Mouse (Mus musculus): ENCODE data around the gene 4430402I18Rik. TPM values are rescaled to one million over a fixed set of nuclear protein-coding genes. Genes with fewer than 3 reads are reported as not detected.

The 4430402I18Rik gene
- polyA plus RNA-seq, 1 experiment = 0.72 TPM

DNA sequence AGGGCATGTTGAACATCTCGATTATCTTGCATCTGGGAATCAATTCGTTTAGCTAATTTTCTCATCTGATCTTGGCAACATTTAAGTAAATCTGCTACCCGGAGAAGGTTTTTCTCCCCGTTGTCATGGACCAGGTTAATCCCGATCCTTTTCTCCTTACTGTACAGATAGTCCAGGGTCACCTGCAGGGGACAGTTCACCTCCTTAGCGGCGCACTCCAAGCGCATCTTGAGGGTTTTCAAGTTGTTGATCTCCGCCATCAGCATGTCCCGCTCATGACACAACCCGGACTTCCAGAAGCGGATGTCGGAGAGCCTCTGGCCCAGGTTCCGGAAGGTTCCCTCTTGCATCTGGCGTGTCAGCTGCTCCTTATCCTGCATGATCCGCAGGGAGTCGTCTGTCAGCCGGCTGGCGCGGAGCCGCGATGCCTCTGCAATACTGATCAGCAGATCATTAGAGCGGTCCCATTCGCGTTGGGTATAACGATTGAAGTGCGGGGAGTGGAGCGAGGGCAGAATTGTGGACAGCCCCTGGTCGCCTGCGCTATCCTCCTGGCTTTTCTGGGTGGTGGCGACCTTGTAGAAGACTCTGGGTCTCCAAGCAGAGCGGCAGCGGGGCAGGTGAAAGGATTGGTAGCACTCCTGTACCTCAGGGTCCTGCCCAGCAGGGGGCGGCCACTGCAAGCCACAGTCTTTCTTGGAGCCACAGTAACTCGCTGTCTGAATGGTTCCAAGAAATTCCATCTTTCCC, 7.4 kb upstream of the 4430402I18Rik start:
- peak; percentile 85 for TF ChIP-seq CTCF (IDR thresholded peaks at IDR 0.05; ENCODE audit: low read depth, low read length)
- TF ChIP-seq POLR2A (IDR thresholded peaks at IDR 0.05; ENCODE audit: insufficient read depth, low read length) = no peak
- Histone ChIP-seq H3K9ac (ENCODE audit: low read depth, poor library complexity, severe bottlenecking) (no peak overlapping the region), H3K27ac (ENCODE audit: insufficient read depth, low read length) (no peak overlapping the region)

DNA sequence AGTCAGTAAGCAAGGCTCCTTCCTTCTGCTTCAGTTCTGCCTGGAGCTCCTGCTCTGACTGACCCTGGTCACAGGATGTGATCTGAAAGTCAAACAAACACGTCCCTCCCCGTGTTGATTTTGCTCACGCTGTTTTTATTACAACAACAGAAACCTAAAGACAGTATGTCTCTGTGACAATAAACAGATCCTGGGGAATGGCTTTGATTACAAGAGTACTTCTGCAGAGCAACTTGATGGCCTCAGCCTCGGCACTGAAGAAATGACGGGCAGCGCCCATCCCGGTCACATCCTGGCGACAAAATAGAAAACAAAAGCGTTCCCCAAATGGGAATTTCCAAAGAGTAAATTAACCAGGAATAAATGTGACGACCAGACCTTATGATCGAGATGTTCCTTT, 2.7 kb upstream of the 4430402I18Rik start:
- Histone ChIP-seq H3K27ac (ENCODE audit: insufficient read depth, low read length) (no peak overlapping the region), H3K4me3 (ENCODE audit: low read depth, low read length) (no peak overlapping the region), H3K4me1 (ENCODE audit: control insufficient read depth, insufficient read depth, low read length) (no peaks in the 10 kb centered on the region), H3K27me3 (ENCODE audit: control insufficient read depth, insufficient read depth, low read length, poor library complexity, severe bottlenecking) (peaks cover 2% of the 10 kb centered on the region), H3K9ac (ENCODE audit: low read depth, poor library complexity, severe bottlenecking) (no peak overlapping the region), H3K36me3 (ENCODE audit: control insufficient read depth, insufficient read depth, low read length, poor library complexity, severe bottlenecking) (no peaks in the 10 kb centered on the region), H3K9me3 (replicated peaks; ENCODE audit: control insufficient read depth, insufficient read depth, low read length, poor library complexity, severe bottlenecking) (no peaks in the 10 kb centered on the region)
- no peak for TF ChIP-seq POLR2A (IDR thresholded peaks at IDR 0.05; ENCODE audit: insufficient read depth, low read length)
- TF ChIP-seq EP300 (IDR thresholded peaks at IDR 0.05; ENCODE audit: insufficient read depth, low read depth, low read length) = no peak

More for the DNA sequence above, 7.4 kb upstream of the 4430402I18Rik start:
- H3K27me3 ChIP-seq (ENCODE audit: control insufficient read depth, insufficient read depth, low read length, poor library complexity, severe bottlenecking) = peaks cover 2% of the 10 kb centered on the region; the same call in 1 of the 2 replicates
- H3K36me3 ChIP-seq (ENCODE audit: control insufficient read depth, insufficient read depth, low read length, poor library complexity, severe bottlenecking) = no peaks in the 10 kb centered on the region
- peak overlapping the region; percentile 72 for H3K4me3 ChIP-seq (ENCODE audit: low read depth, low read length)
- no peaks in the 10 kb centered on the region for H3K9me3 ChIP-seq (replicated peaks; ENCODE audit: control insufficient read depth, insufficient read depth, low read length, poor library complexity, severe bottlenecking)
- H3K4me1 ChIP-seq (ENCODE audit: control insufficient read depth, insufficient read depth, low read length) = no peaks in the 10 kb centered on the region

DNA sequence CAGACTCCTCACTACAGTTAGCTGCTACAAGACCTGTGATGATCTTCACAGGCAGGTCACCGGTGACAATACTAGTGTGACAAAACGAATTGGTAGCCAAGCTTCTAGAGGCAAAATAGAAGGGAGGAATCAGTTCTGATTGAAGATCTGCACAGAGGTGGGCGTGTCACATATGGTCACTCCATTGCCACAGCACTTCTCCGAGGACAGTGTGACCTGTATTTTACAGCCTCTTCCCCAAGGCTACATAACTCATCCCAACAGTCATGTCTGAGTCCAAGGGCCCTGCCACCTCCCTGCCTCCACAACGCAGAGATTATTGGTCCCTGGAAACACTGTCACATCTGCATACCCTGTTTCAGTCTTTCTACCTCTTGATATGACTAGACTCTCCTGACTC, 1.6 kb upstream of the 4430402I18Rik start:
- Histone ChIP-seq H3K4me1 (ENCODE audit: control insufficient read depth, insufficient read depth, low read length) (no peaks in the 10 kb centered on the region), H3K9ac (ENCODE audit: low read depth, poor library complexity, severe bottlenecking) (no peak overlapping the region), H3K36me3 (ENCODE audit: control insufficient read depth, insufficient read depth, low read length, poor library complexity, severe bottlenecking) (no peaks in the 10 kb centered on the region), H3K9me3 (replicated peaks; ENCODE audit: control insufficient read depth, insufficient read depth, low read length, poor library complexity, severe bottlenecking) (no peaks in the 10 kb centered on the region), H3K27ac (ENCODE audit: insufficient read depth, low read length) (no peak overlapping the region), H3K27me3 (ENCODE audit: control insufficient read depth, insufficient read depth, low read length, poor library complexity, severe bottlenecking) (peaks cover 2% of the 10 kb centered on the region), H3K4me3 (ENCODE audit: low read depth, low read length) (no peak overlapping the region)
- TF ChIP-seq POLR2A (IDR thresholded peaks at IDR 0.05; ENCODE audit: insufficient read depth, low read length) (no peak), EP300 (IDR thresholded peaks at IDR 0.05; ENCODE audit: insufficient read depth, low read depth, low read length) (no peak), CTCF (IDR thresholded peaks at IDR 0.05; ENCODE audit: low read depth, low read length) (no peak)

DNA sequence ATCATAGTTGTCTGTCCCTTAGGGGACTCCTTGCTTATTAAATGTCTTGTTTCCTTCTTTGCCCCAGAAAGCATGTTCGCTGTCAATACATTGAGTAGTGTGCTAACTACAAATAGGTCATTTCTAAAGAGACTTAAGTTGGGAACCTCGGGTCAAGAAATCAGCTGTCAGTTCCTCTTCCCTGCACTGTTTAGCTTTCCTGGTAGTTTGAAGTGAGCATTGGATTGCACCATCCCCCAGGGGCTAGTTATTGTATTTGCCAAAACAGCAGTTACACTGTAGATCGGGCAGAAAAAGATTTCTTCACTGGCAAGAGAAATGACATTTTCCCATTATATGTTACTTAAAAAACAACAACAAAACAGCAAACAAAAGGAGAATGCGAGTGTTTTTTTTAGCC, 578 bp upstream of the 4430402I18Rik start:
- H3K27ac ChIP-seq (ENCODE audit: insufficient read depth, low read length) = no peak overlapping the region
- no peaks in the 10 kb centered on the region for H3K36me3 ChIP-seq (ENCODE audit: control insufficient read depth, insufficient read depth, low read length, poor library complexity, severe bottlenecking)
- TF ChIP-seq POLR2A (IDR thresholded peaks at IDR 0.05; ENCODE audit: insufficient read depth, low read length) (no peak), CTCF (IDR thresholded peaks at IDR 0.05; ENCODE audit: low read depth, low read length) (no peak), EP300 (IDR thresholded peaks at IDR 0.05; ENCODE audit: insufficient read depth, low read depth, low read length) (no peak)
- H3K4me1 ChIP-seq (ENCODE audit: control insufficient read depth, insufficient read depth, low read length) = no peaks in the 10 kb centered on the region
- no peaks in the 10 kb centered on the region; the same call in 1 of the 2 replicates for H3K27me3 ChIP-seq (ENCODE audit: control insufficient read depth, insufficient read depth, low read length, poor library complexity, severe bottlenecking)
- H3K9me3 ChIP-seq (replicated peaks; ENCODE audit: control insufficient read depth, insufficient read depth, low read length, poor library complexity, severe bottlenecking) = no peaks in the 10 kb centered on the region
- H3K9ac ChIP-seq (ENCODE audit: low read depth, poor library complexity, severe bottlenecking) = no peak overlapping the region
- no peak overlapping the region for H3K4me3 ChIP-seq (ENCODE audit: low read depth, low read length)

DNA sequence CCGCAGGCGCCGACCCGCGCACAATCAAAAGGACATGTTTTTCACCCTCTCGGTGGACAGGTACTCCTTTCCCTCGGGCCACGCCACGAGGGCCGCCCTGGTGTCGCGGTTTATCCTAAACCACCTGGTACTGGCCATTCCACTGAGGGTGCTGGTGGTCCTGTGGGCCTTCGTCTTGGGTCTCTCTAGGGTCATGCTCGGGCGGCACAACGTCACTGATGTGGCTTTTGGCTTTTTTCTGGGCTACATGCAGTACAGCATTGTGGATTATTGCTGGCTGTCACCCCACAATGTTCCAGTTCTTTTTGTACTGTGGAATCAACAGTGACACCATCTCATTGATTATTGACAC, 3.1 kb downstream of the 4430402I18Rik start:
- no peaks in the 10 kb centered on the region; the same call in 1 of the 2 replicates for H3K27me3 ChIP-seq (ENCODE audit: control insufficient read depth, insufficient read depth, low read length, poor library complexity, severe bottlenecking)
- no peaks in the 10 kb centered on the region for H3K36me3 ChIP-seq (ENCODE audit: control insufficient read depth, insufficient read depth, low read length, poor library complexity, severe bottlenecking)
- no peaks in the 10 kb centered on the region for H3K9me3 ChIP-seq (replicated peaks; ENCODE audit: control insufficient read depth, insufficient read depth, low read length, poor library complexity, severe bottlenecking)
- H3K4me3 ChIP-seq (ENCODE audit: low read depth, low read length) = peak overlapping the region; percentile 74
- H3K27ac ChIP-seq (ENCODE audit: insufficient read depth, low read length) = no peak overlapping the region
- TF ChIP-seq CTCF (IDR thresholded peaks at IDR 0.05; ENCODE audit: low read depth, low read length) (no peak), POLR2A (IDR thresholded peaks at IDR 0.05; ENCODE audit: insufficient read depth, low read length) (no peak), EP300 (IDR thresholded peaks at IDR 0.05; ENCODE audit: insufficient read depth, low read depth, low read length) (no peak)
- H3K4me1 ChIP-seq (ENCODE audit: control insufficient read depth, insufficient read depth, low read length) = no peaks in the 10 kb centered on the region
- H3K9ac ChIP-seq (ENCODE audit: low read depth, poor library complexity, severe bottlenecking) = peak overlapping the region; percentile 85; the same call in 1 of the 2 replicates

DNA sequence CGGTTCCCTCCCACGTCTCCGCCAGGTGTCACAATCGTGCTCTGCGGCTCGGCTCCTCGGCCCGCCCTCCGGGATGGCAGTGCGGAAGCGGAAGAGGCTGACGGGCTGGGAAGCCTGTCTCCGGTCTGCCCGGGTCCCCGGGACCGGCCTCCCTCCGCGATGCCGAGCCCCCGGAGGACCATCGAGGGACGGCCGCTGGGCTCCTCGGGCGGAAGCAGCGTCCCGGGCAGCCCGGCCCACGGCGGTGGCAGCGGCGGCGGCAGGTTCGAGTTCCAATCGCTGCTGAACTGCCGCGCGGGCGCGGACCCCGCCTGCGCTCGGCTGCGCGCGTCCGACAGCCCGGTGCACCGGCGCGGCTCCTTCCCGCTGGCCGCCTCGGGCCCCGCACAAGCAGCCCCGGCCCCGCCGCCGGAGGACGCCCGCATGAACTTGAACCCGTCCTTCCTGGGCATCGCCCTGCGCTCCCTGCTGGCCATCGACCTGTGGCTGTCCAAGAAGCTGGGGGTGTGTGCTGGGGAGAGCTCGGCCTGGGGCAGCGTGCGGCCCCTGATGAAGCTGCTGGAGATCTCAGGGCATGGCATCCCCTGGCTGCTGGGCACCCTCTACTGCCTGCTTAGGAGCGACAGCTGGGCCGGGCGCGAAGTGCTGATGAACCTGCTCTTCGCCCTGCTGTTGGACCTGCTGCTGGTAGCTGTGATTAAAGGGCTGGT, 3.6 kb downstream of the 4430402I18Rik start, which contains the start of gene Plpp6:
TSS of gene Plpp6 (plus strand) at position 112 of the 710 bp plus-strand sequence.
- Histone ChIP-seq H3K4me1 (ENCODE audit: control insufficient read depth, insufficient read depth, low read length) (no peaks in the 10 kb centered on the region), H3K9me3 (replicated peaks; ENCODE audit: control insufficient read depth, insufficient read depth, low read length, poor library complexity, severe bottlenecking) (no peaks in the 10 kb centered on the region), H3K9ac (ENCODE audit: low read depth, poor library complexity, severe bottlenecking) (peak within 1 kb of the TSS; percentile 85), H3K4me3 (ENCODE audit: low read depth, low read length) (peak within 1 kb of the TSS; percentile 74), H3K36me3 (ENCODE audit: control insufficient read depth, insufficient read depth, low read length, poor library complexity, severe bottlenecking) (no peaks in the 10 kb centered on the region), H3K27ac (ENCODE audit: insufficient read depth, low read length) (no peak within 1 kb of the TSS), H3K27me3 (ENCODE audit: control insufficient read depth, insufficient read depth, low read length, poor library complexity, severe bottlenecking) (no peaks in the 10 kb centered on the region; the same call in 1 of the 2 replicates)
- peak; percentile 47 for TF ChIP-seq CTCF (IDR thresholded peaks at IDR 0.05; ENCODE audit: low read depth, low read length)
- TF ChIP-seq POLR2A (IDR thresholded peaks at IDR 0.05; ENCODE audit: insufficient read depth, low read length) = no peak
- peak; percentile 63; the same call in 1 of the 2 replicates for TF ChIP-seq EP300 (IDR thresholded peaks at IDR 0.05; ENCODE audit: insufficient read depth, low read depth, low read length)

All from ES-Bruce4 (cell line).